Mouse (Mus musculus) lung, postnatal 0 days (tissue): ENCODE results near the gene Taf12. TPM values are rescaled to one million over a fixed set of nuclear protein-coding genes. Genes with fewer than 3 reads are reported as not detected.
A peak's percentile ranks its signal among the peaks of the same experiment; 100 is the strongest.

Experiments
- ATAC-seq: fragments of 200-750 bp; cut with Nextera tagmentation; 2 replicates; pipeline ENCODE4 v1.8.0; 2017; ENCODE audit warnings: moderate library complexity
- DNase-seq: peaks from one replicate; pipeline ENCODE4 v3.0.0-alpha.2; 2016; ENCODE audit warnings: low spot score
- H3K27ac ChIP-seq: fragments of 300-500 bp; sonication (generic); 2 replicates; pipeline ENCODE4 v1.5.1; 2014; ENCODE audit warnings: antibody characterized with exemption, mild to moderate bottlenecking, low read length, mixed read lengths
- H3K27me3 ChIP-seq: fragments of 300-500 bp; sonication (generic); replicated peaks from 2 replicates; pipeline ENCODE4 v1.6.1; 2014; ENCODE audit warnings: low read length, mixed read lengths; ENCODE audit not compliant: insufficient read depth
- H3K36me3 ChIP-seq: fragments of 300-500 bp; sonication (generic); 2 replicates; pipeline ENCODE4 v1.6.1; 2014; ENCODE audit warnings: low read length, mixed read lengths; ENCODE audit not compliant: insufficient read depth
- H3K4me1 ChIP-seq: fragments of 300-500 bp; sonication (generic); 2 replicates; pipeline ENCODE4 v1.6.1; 2014; ENCODE audit warnings: antibody characterized with exemption, low read depth, low read length, mixed read lengths; ENCODE audit not compliant: insufficient read depth
- H3K4me2 ChIP-seq: fragments of 300-500 bp; sonication (generic); replicated peaks from 2 replicates; pipeline ENCODE4 v1.6.1; 2014; ENCODE audit warnings: low read depth, mild to moderate bottlenecking, low read length, moderate library complexity, mixed read lengths
- H3K4me3 ChIP-seq: fragments of 300-500 bp; sonication (generic); 2 replicates; pipeline ENCODE4 v1.5.1; 2014; ENCODE audit warnings: low read depth, low read length
- H3K9ac ChIP-seq: fragments of 300-500 bp; sonication (generic); replicated peaks from 2 replicates; pipeline ENCODE4 v1.6.1; 2014; ENCODE audit warnings: low read depth, mild to moderate bottlenecking
- H3K9me3 ChIP-seq: fragments of 300-500 bp; sonication (generic); 2 replicates; pipeline ENCODE4 v1.6.1; 2016; ENCODE audit warnings: low read length, mixed read lengths
- CTCF ChIP-seq: IDR thresholded peaks from 2 replicates; pipeline ENCODE4 v1.5.1; 2016; ENCODE audit warnings: antibody characterized with exemption, mild to moderate bottlenecking
- EP300 ChIP-seq: IDR thresholded peaks from 2 replicates; pipeline ENCODE4 v1.6.1; 2016; ENCODE audit warnings: antibody characterized with exemption, mild to moderate bottlenecking, control low read depth
- WGBS: fragments of 180-500 bp; shearing (Covaris S2); extraction: QIAGEN DNeasy Blood & Tissue Kit; methylation state at CpG from one replicate; pipeline ENCODE4 v1.1.7; 2014; 5-methylcytosine and 5-hydroxymethylcytosine counted together
- polyA plus RNA-seq: library from polyadenylated mRNA; unstranded; fragments of >200 nt; fragmentation: Nextera tagmentation; extraction: Ambion mirVana; gene quantifications from 2 replicates; pipeline ENCODE4 v1.2.1, GENCODE M21; 2015

Taf12 gene
- polyA plus RNA-seq, 1 experiment from 2014 or later, result 32.1 TPM

GRCm38 (mm10) chr4:132315711-132316110, 41.5 kb downstream of the Taf12 start:
- Histone ChIP-seq H3K9me3 (no peaks in the 10 kb centered on the region), H3K4me1 (no peaks in the 10 kb centered on the region), H3K27me3 (no peaks in the 10 kb centered on the region), H3K4me2 (no peak overlapping the region), H3K9ac (no peak overlapping the region), H3K36me3 (peaks cover 17% of the 10 kb centered on the region; the same call in 1 of the 2 replicates), H3K27ac (no peak overlapping the region), H3K4me3 (no peak overlapping the region)
- DNase-seq (no peak), ATAC-seq (no peak)
- 89% methylated on average over 8 of the region's 8 CpGs for WGBS
- TF ChIP-seq EP300 (no peak), CTCF (no peak)

- Histone ChIP-seq H3K27ac (no peak overlapping the region), H3K4me1 (0 out of 2 replicates have a peak, but pooled peaks cover 7% of the 10 kb centered on the region), H3K4me2 (no peak overlapping the region), H3K9ac (no peak overlapping the region), H3K27me3 (no peaks in the 10 kb centered on the region), H3K36me3 (0 out of 2 replicates have a peak, but pooled peaks cover 16% of the 10 kb centered on the region), H3K9me3 (no peaks in the 10 kb centered on the region), H3K4me3 (no peak overlapping the region)
- 74% methylated on average over 5 of the region's 5 CpGs for WGBS
- TF ChIP-seq EP300, result no peak
- no peak for TF ChIP-seq CTCF
- DNase-seq, result no peak
- no peak for ATAC-seq
Measured at GRCm38 (mm10) chr4:132326481-132326880, 52.3 kb downstream of the Taf12 start.

GRCm38 (mm10) chr4:132328391-132328982, 54.3 kb downstream of the Taf12 start:
- Histone ChIP-seq H3K9me3 (no peaks in the 10 kb centered on the region), H3K9ac (peak overlapping the region; percentile 64), H3K27ac (peak overlapping the region; percentile 86; the same call in 1 of the 2 replicates), H3K4me3 (peak overlapping the region; percentile 49), H3K4me2 (peak overlapping the region; percentile 65), H3K4me1 (0 out of 2 replicates have a peak, but pooled peaks cover 7% of the 10 kb centered on the region), H3K36me3 (0 out of 2 replicates have a peak, but pooled peaks cover 6% of the 10 kb centered on the region), H3K27me3 (no peaks in the 10 kb centered on the region)
- 50% methylated on average over 14 of the region's 14 CpGs for WGBS
- no peak for TF ChIP-seq CTCF
- no peak for TF ChIP-seq EP300
- no peak for DNase-seq
- ATAC-seq, result no peak

- peak; percentile 97 for DNase-seq
- Histone ChIP-seq H3K9ac (peak within 1 kb of the TSS; percentile 64), H3K9me3 (no peaks in the 10 kb centered on the region), H3K36me3 (0 out of 2 replicates have a peak, but pooled peaks cover 6% of the 10 kb centered on the region), H3K4me1 (0 out of 2 replicates have a peak, but pooled peaks cover 7% of the 10 kb centered on the region), H3K4me3 (peak within 1 kb of the TSS; percentile 49), H3K27me3 (no peaks in the 10 kb centered on the region), H3K27ac (peak within 1 kb of the TSS; percentile 86), H3K4me2 (peak within 1 kb of the TSS; percentile 65)
- under 1% methylated on average over 52 of the region's 52 CpGs for WGBS
- peak; percentile 99 for ATAC-seq
- TF ChIP-seq CTCF (peak; percentile 45), EP300 (no peak)
Measured at GRCm38 (mm10) chr4:132329115-132329834, 55.1 kb downstream of the Taf12 start, which contains the start of gene Trnau1ap. Trnau1ap (minus strand) TSS chr4:132329538.

GRCm38 (mm10) chr4:132329835-132330354, 55.7 kb downstream of the Taf12 start:
- Histone ChIP-seq H3K9me3 (no peaks in the 10 kb centered on the region), H3K36me3 (0 out of 2 replicates have a peak, but pooled peaks cover 9% of the 10 kb centered on the region), H3K4me2 (peak overlapping the region; percentile 65), H3K27ac (peak overlapping the region; percentile 86), H3K27me3 (no peaks in the 10 kb centered on the region), H3K4me3 (peak overlapping the region; percentile 49), H3K4me1 (0 out of 2 replicates have a peak, but pooled peaks cover 7% of the 10 kb centered on the region), H3K9ac (peak overlapping the region; percentile 64)
- TF ChIP-seq CTCF (no peak), EP300 (no peak)
- DNase-seq (no peak), ATAC-seq (peak; percentile 9; the same call in 1 of the 2 replicates)
- WGBS, result 7% methylated on average over 9 of the region's 10 CpGs

GRCm38 (mm10) chr4:132331960-132332359, 57.8 kb downstream of the Taf12 start:
- H3K27ac ChIP-seq, result no peak overlapping the region
- no peaks in the 10 kb centered on the region for H3K27me3 ChIP-seq
- H3K4me2 ChIP-seq, result no peak overlapping the region
- 0 out of 2 replicates have a peak, but pooled peaks cover 7% of the 10 kb centered on the region for H3K36me3 ChIP-seq
- ATAC-seq (no peak), DNase-seq (no peak)
- H3K9ac ChIP-seq, result no peak overlapping the region
- TF ChIP-seq CTCF (no peak), EP300 (no peak)
- 82% methylated on average over 3 of the region's 3 CpGs for WGBS
- 0 out of 2 replicates have a peak, but pooled peaks cover 7% of the 10 kb centered on the region for H3K4me1 ChIP-seq
- H3K4me3 ChIP-seq, result no peak overlapping the region
- H3K9me3 ChIP-seq, result no peaks in the 10 kb centered on the region
